Mouse (Mus musculus): ENCODE measurements around the gene Shroom2.

DNA sequence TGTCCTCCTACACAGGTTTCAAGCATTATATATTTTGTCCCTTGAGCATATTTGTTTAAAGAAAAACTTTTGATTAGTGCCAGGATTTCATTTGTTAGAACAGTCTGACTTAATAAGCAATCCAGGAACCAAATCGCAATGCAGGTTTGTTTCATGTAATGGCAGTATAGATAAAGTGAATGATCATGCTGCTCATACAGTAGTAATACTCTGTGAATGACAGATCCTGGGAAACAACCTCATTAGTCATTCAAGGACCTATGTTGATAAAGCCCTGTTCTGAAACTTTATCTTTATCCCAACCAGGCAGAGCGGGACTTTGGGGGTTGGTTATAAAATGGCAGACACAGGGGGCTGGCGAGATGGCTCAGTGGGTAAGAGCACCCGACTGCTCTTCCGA, 13.0 kb downstream of the Shroom2 start:
- TF ChIP-seq POLR2A (IDR thresholded peaks at IDR 0.05; ENCODE audit: extremely low read depth, insufficient read depth, low read length) (no peak), CTCF (IDR thresholded peaks at IDR 0.05; ENCODE audit: low read depth, low read length) (no peak)
